Mouse (Mus musculus): ENCODE results near the gene Aldh3b3. TPM values are rescaled to one million over a fixed set of nuclear protein-coding genes. Genes with fewer than 3 reads are reported as not detected.

The Aldh3b3 gene
- polyA plus RNA-seq, 1 experiment from 2014 or later, result not detected

GRCm38 (mm10) chr19:3999121-3999730 is 40.8 kb downstream of the Aldh3b3 start:
- H3K27me3 ChIP-seq (ENCODE audit: control insufficient read depth, insufficient read depth, low read length), result no peaks in the 10 kb centered on the region
- no peak for ATAC-seq (replicated peaks; ENCODE audit: low FRiP score)
- no peaks in the 10 kb centered on the region for H3K9me3 ChIP-seq (ENCODE audit: control insufficient read depth, low read length)
- WGBS, result 89% methylated on average over 9 of the region's 9 CpGs
- no peak overlapping the region for H3K4me3 ChIP-seq (ENCODE audit: low read depth, low read length)
- no peak for DNase-seq (ENCODE audit: low spot score)
- no peaks in the 10 kb centered on the region for H3K36me3 ChIP-seq (ENCODE audit: control insufficient read depth, insufficient read depth, low read length)
- H3K9ac ChIP-seq (ENCODE audit: low read length), result peak overlapping the region; percentile 47
- peaks cover 2% of the 10 kb centered on the region; the same call in 1 of the 2 replicates for H3K4me1 ChIP-seq (replicated peaks; ENCODE audit: control insufficient read depth, insufficient read depth, low read length)
- no peak overlapping the region for H3K27ac ChIP-seq (ENCODE audit: low read depth, low read length)
- H3K4me2 ChIP-seq (ENCODE audit: low read depth, low read length, severe bottlenecking), result peak overlapping the region; percentile 90; the same call in 1 of the 2 replicates

DNA sequence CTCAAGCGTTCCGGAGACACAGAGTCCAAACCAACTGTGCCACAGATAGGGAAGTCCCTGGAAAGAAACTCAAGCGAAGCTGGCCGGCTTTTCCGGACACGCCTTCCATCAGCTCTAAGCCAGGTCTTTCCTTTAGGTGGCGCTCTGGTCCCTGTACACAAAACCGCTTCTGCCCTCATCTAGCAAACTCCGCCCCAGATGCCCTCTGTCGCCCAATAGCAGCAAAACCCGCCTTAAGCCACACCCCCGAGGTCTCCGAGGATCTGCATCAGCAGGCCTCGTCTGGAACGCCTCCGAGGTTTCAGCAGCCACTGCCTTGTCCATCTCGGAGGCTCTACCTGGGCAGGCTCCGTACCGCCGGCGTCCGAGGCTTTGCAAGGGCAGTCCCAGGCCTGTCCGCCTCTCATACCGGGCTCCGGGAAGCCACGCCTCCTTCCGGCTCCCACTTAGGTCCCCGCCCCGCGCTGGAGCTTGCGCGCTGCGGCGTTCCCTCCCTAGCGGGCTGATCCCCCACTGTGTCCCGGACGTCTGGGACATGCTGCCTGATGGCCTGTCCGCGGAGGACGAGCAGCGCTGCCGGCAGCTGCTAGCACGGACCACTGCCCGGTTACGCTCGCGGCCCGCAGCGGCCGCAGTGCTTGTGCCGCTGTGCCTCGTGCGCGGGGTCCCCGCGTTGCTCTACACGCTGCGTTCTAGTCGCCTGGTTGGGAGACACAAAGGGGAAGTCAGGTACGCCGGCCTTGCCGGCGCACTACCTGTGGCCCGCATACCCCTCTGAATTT is 41.9 kb downstream of the Aldh3b3 start, which contains the start of the genes Nudt8 and Gm49405:
Gene Nudt8, plus strand, starts transcription at position 462 of the 782 bp plus-strand sequence.
Gene Gm49405, plus strand, starts transcription at position 508 of the 782 bp plus-strand sequence.
- peak within 1 kb of the TSS; percentile 90 for H3K4me2 ChIP-seq (ENCODE audit: low read depth, low read length, severe bottlenecking)
- under 1% methylated on average over 64 of the region's 64 CpGs for WGBS

DNA sequence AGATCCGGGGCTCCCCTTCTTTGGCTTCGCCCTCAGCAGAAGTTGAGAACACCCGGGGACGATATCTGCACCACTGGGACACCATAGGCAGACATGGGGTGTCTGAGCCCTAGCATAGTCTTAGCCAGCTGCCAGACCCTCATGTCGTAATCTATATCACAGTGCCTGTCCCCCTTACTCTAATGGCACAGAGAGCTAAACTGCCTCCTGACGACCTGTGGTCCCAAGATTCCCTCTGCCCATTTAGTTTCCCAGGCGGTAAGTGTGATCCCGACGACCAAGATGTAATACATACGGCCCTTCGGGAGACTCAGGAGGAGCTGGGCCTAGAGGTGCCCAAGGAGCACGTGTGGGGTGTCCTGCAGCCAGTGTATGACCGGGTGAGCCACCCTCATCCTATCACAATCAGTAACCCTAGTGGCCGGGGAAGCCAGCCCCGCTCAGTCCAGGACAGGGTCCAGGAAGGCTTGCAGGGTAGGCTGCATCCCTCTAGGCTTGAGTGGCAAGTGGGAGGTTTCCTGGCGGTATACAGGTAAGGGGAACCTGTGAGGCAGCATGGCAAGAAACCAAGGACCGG is 42.6 kb downstream of the Aldh3b3 start:
- H3K9me3 ChIP-seq (ENCODE audit: control insufficient read depth, low read length), result no peaks in the 10 kb centered on the region
- peak overlapping the region; percentile 89 for H3K9ac ChIP-seq (ENCODE audit: low read length)
- 17% methylated on average over 17 of the region's 17 CpGs for WGBS
- H3K27ac ChIP-seq (ENCODE audit: low read depth, low read length), result peak overlapping the region; percentile 96
- peak overlapping the region; percentile 73 for H3K4me3 ChIP-seq (ENCODE audit: low read depth, low read length)
- no peak for DNase-seq (ENCODE audit: low spot score)
- no peaks in the 10 kb centered on the region for H3K27me3 ChIP-seq (ENCODE audit: control insufficient read depth, insufficient read depth, low read length)
- H3K36me3 ChIP-seq (ENCODE audit: control insufficient read depth, insufficient read depth, low read length), result no peaks in the 10 kb centered on the region
- H3K4me2 ChIP-seq (ENCODE audit: low read depth, low read length, severe bottlenecking), result peak overlapping the region; percentile 90
- H3K4me1 ChIP-seq (replicated peaks; ENCODE audit: control insufficient read depth, insufficient read depth, low read length), result peaks cover 2% of the 10 kb centered on the region; the same call in 1 of the 2 replicates
- peak; percentile 23; the same call in 1 of the 2 replicates for ATAC-seq (replicated peaks; ENCODE audit: low FRiP score)

More for the DNA sequence above, 41.9 kb downstream of the Aldh3b3 start, which contains the start of the genes Nudt8 and Gm49405:
- DNase-seq (ENCODE audit: low spot score) (peak; percentile 97), ATAC-seq (replicated peaks; ENCODE audit: low FRiP score) (peak; percentile 91)
- peak within 1 kb of the TSS; percentile 96 for H3K27ac ChIP-seq (ENCODE audit: low read depth, low read length)
- peaks cover 2% of the 10 kb centered on the region; the same call in 1 of the 2 replicates for H3K4me1 ChIP-seq (replicated peaks; ENCODE audit: control insufficient read depth, insufficient read depth, low read length)
- H3K4me3 ChIP-seq (ENCODE audit: low read depth, low read length), result peak within 1 kb of the TSS; percentile 73
- peak within 1 kb of the TSS; percentile 89 for H3K9ac ChIP-seq (ENCODE audit: low read length)
- H3K36me3 ChIP-seq (ENCODE audit: control insufficient read depth, insufficient read depth, low read length), result no peaks in the 10 kb centered on the region
- H3K27me3 ChIP-seq (ENCODE audit: control insufficient read depth, insufficient read depth, low read length), result no peaks in the 10 kb centered on the region
- no peaks in the 10 kb centered on the region for H3K9me3 ChIP-seq (ENCODE audit: control insufficient read depth, low read length)

GRCm38 (mm10) chr19:4001752-4002151 is 43.3 kb downstream of the Aldh3b3 start:
- DNase-seq (ENCODE audit: low spot score), result no peak
- H3K4me2 ChIP-seq (ENCODE audit: low read depth, low read length, severe bottlenecking), result no peak overlapping the region
- no peak overlapping the region for H3K27ac ChIP-seq (ENCODE audit: low read depth, low read length)

DNA sequence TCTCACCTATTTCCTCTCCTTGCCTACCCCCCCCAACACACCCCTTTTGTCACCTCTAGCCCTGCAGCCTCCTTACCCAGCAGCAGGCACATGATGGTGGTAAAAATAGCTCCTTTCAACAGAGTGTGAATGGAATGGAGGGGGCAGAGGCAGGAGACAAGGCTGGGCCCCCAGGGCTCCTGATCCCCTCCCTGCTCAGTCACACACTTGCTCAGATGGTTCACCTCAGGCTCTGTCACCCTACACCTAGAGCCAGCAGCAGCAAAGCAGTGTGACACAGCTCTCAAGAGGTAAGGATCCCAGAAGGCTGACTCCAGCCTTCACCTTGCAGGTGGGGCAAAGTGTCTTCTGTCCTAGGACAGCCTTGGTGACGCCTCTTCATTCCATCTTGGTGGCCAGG is 44.7 kb downstream of the Aldh3b3 start, which contains the start of gene Doc2g:
Gene Doc2g, plus strand, starts transcription at position 202 of the 400 bp plus-strand sequence.
- 80% methylated on average over 1 of the region's 1 CpGs for WGBS
- Histone ChIP-seq H3K27me3 (ENCODE audit: control insufficient read depth, insufficient read depth, low read length) (no peaks in the 10 kb centered on the region), H3K4me1 (replicated peaks; ENCODE audit: control insufficient read depth, insufficient read depth, low read length) (peaks cover 2% of the 10 kb centered on the region; the same call in 1 of the 2 replicates), H3K36me3 (ENCODE audit: control insufficient read depth, insufficient read depth, low read length) (no peaks in the 10 kb centered on the region; the same call in 1 of the 2 replicates), H3K4me2 (ENCODE audit: low read depth, low read length, severe bottlenecking) (no peak within 1 kb of the TSS), H3K9me3 (ENCODE audit: control insufficient read depth, low read length) (no peaks in the 10 kb centered on the region), H3K9ac (ENCODE audit: low read length) (no peak within 1 kb of the TSS), H3K27ac (ENCODE audit: low read depth, low read length) (no peak within 1 kb of the TSS), H3K4me3 (ENCODE audit: low read depth, low read length) (no peak within 1 kb of the TSS)
- DNase-seq (ENCODE audit: low spot score), result no peak
- no peak for ATAC-seq (replicated peaks; ENCODE audit: low FRiP score)

More at GRCm38 (mm10) chr19:4001752-4002151, 43.3 kb downstream of the Aldh3b3 start:
- Histone ChIP-seq H3K4me3 (ENCODE audit: low read depth, low read length) (no peak overlapping the region), H3K4me1 (replicated peaks; ENCODE audit: control insufficient read depth, insufficient read depth, low read length) (peaks cover 2% of the 10 kb centered on the region; the same call in 1 of the 2 replicates), H3K36me3 (ENCODE audit: control insufficient read depth, insufficient read depth, low read length) (no peaks in the 10 kb centered on the region), H3K27me3 (ENCODE audit: control insufficient read depth, insufficient read depth, low read length) (no peaks in the 10 kb centered on the region), H3K9me3 (ENCODE audit: control insufficient read depth, low read length) (no peaks in the 10 kb centered on the region), H3K9ac (ENCODE audit: low read length) (no peak overlapping the region)
- 93% methylated on average over 5 of the region's 5 CpGs for WGBS
- no peak for ATAC-seq (replicated peaks; ENCODE audit: low FRiP score)

GRCm38 (mm10) chr19:4003641-4004040 is 45.2 kb downstream of the Aldh3b3 start:
- no peak overlapping the region for H3K4me3 ChIP-seq (ENCODE audit: low read depth, low read length)
- ATAC-seq (replicated peaks; ENCODE audit: low FRiP score) (no peak), DNase-seq (ENCODE audit: low spot score) (no peak)
- H3K4me2 ChIP-seq (ENCODE audit: low read depth, low read length, severe bottlenecking), result no peak overlapping the region
- peaks cover 2% of the 10 kb centered on the region; the same call in 1 of the 2 replicates for H3K4me1 ChIP-seq (replicated peaks; ENCODE audit: control insufficient read depth, insufficient read depth, low read length)
- 86% methylated on average over 12 of the region's 12 CpGs for WGBS
- H3K27me3 ChIP-seq (ENCODE audit: control insufficient read depth, insufficient read depth, low read length), result no peaks in the 10 kb centered on the region
- H3K9ac ChIP-seq (ENCODE audit: low read length), result no peak overlapping the region
- no peak overlapping the region for H3K27ac ChIP-seq (ENCODE audit: low read depth, low read length)
- no peaks in the 10 kb centered on the region for H3K9me3 ChIP-seq (ENCODE audit: control insufficient read depth, low read length)
- H3K36me3 ChIP-seq (ENCODE audit: control insufficient read depth, insufficient read depth, low read length), result no peaks in the 10 kb centered on the region; the same call in 1 of the 2 replicates

- no peak overlapping the region for H3K4me3 ChIP-seq (ENCODE audit: low read depth, low read length)
- DNase-seq (ENCODE audit: low spot score) (no peak), ATAC-seq (replicated peaks; ENCODE audit: low FRiP score) (no peak)
- H3K36me3 ChIP-seq (ENCODE audit: control insufficient read depth, insufficient read depth, low read length), result no peaks in the 10 kb centered on the region; the same call in 1 of the 2 replicates
- 88% methylated on average over 15 of the region's 15 CpGs for WGBS
- no peak overlapping the region for H3K27ac ChIP-seq (ENCODE audit: low read depth, low read length)
- no peaks in the 10 kb centered on the region for H3K9me3 ChIP-seq (ENCODE audit: control insufficient read depth, low read length)
- no peaks in the 10 kb centered on the region for H3K27me3 ChIP-seq (ENCODE audit: control insufficient read depth, insufficient read depth, low read length)
- H3K4me1 ChIP-seq (replicated peaks; ENCODE audit: control insufficient read depth, insufficient read depth, low read length), result peaks cover 2% of the 10 kb centered on the region; the same call in 1 of the 2 replicates
- no peak overlapping the region for H3K9ac ChIP-seq (ENCODE audit: low read length)
- no peak overlapping the region for H3K4me2 ChIP-seq (ENCODE audit: low read depth, low read length, severe bottlenecking)
Measured at GRCm38 (mm10) chr19:4004331-4004730, 45.9 kb downstream of the Aldh3b3 start.

GRCm38 (mm10) chr19:4005091-4005490 is 46.6 kb downstream of the Aldh3b3 start:
- H3K27ac ChIP-seq (ENCODE audit: low read depth, low read length), result no peak overlapping the region
- no peak overlapping the region for H3K4me2 ChIP-seq (ENCODE audit: low read depth, low read length, severe bottlenecking)
- no peaks in the 10 kb centered on the region for H3K27me3 ChIP-seq (ENCODE audit: control insufficient read depth, insufficient read depth, low read length)
- no peaks in the 10 kb centered on the region for H3K9me3 ChIP-seq (ENCODE audit: control insufficient read depth, low read length)
- H3K9ac ChIP-seq (ENCODE audit: low read length), result no peak overlapping the region
- WGBS, result 95% methylated on average over 9 of the region's 9 CpGs
- DNase-seq (ENCODE audit: low spot score), result no peak
- H3K4me3 ChIP-seq (ENCODE audit: low read depth, low read length), result no peak overlapping the region
- H3K36me3 ChIP-seq (ENCODE audit: control insufficient read depth, insufficient read depth, low read length), result no peaks in the 10 kb centered on the region; the same call in 1 of the 2 replicates
- ATAC-seq (replicated peaks; ENCODE audit: low FRiP score), result no peak
- no peaks in the 10 kb centered on the region; the same call in 1 of the 2 replicates for H3K4me1 ChIP-seq (replicated peaks; ENCODE audit: control insufficient read depth, insufficient read depth, low read length)

All from forebrain, embryonic 11.5 days (tissue).